Mouse (Mus musculus): Measurements from ENCODE around the gene Tnnc2.

DNA sequence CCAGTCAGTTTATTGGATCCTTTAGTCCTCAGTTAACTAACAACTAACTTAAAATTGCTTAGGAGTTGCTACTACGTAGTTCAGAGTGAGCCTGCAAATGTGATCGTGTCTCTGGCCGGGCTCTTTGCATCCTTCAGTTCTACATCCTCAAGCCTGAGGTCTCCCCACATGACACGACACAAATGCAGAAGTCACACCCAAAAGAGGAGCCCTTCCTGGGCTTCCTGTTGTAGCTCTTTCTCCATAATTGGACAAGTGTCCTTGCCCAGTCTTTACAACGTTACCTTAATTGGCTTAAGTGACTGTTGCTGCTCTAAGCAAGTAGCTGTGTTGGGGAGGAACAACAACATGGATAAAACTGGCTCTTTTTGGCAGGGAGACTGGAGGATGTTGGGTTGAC is 35.6 kb upstream of the Tnnc2 start:
- TF ChIP-seq CTCF (IDR thresholded peaks at IDR 0.05; ENCODE audit: control insufficient read depth, insufficient read depth, low read length): no peak
- TF ChIP-seq POLR2A (IDR thresholded peaks at IDR 0.05; ENCODE audit: borderline replicate concordance, control insufficient read depth, low read depth, low read length): no peak
